Mouse (Mus musculus) spleen, postnatal 10 days (tissue): Measurements from ENCODE around the gene Zbtb44.
A peak's percentile ranks its signal among the peaks of the same experiment; 100 is the strongest.

Source experiments
- DNase-seq, 2 experiments: peaks; one replicate each; pipeline ENCODE4 v3.0.0; 2021 to 2022; ENCODE audit warnings: low spot score in 2 of 2

Zbtb44 gene

GRCm38 (mm10) chr9:31070706-31071105 is 40.3 kb downstream of the Zbtb44 start:
- no peak for DNase-seq

- DNase-seq: no peak
Measured at GRCm38 (mm10) chr9:31072256-31072655, 41.8 kb downstream of the Zbtb44 start.

- no peak for DNase-seq
Measured at GRCm38 (mm10) chr9:31073797-31074196, 43.4 kb downstream of the Zbtb44 start.

- no peak for DNase-seq
Measured at GRCm38 (mm10) chr9:31074836-31075235, 44.4 kb downstream of the Zbtb44 start.

- DNase-seq: no peak
Measured at GRCm38 (mm10) chr9:31080726-31081125, 50.3 kb downstream of the Zbtb44 start.

- DNase-seq: peak; percentile 57 to 83
Measured at GRCm38 (mm10) chr9:31082054-31082666, 51.7 kb downstream of the Zbtb44 start.

GRCm38 (mm10) chr9:31082771-31083170 is 52.3 kb downstream of the Zbtb44 start:
- no peak for DNase-seq

GRCm38 (mm10) chr9:31085556-31085955 is 55.1 kb downstream of the Zbtb44 start:
- DNase-seq: no peak

- peak; percentile 50 to 78 for DNase-seq
Measured at GRCm38 (mm10) chr9:31086085-31086753, 55.8 kb downstream of the Zbtb44 start.

- DNase-seq: no peak
Measured at GRCm38 (mm10) chr9:31086754-31087145, 56.3 kb downstream of the Zbtb44 start.

- no peak for DNase-seq
Measured at GRCm38 (mm10) chr9:31087466-31087865, 57.0 kb downstream of the Zbtb44 start.

- DNase-seq: no peak
Measured at GRCm38 (mm10) chr9:31088116-31088515, 57.7 kb downstream of the Zbtb44 start.

GRCm38 (mm10) chr9:31088883-31089282 is 58.4 kb downstream of the Zbtb44 start:
- DNase-seq: no peak

- no peak for DNase-seq
Measured at GRCm38 (mm10) chr9:31089541-31089940, 59.1 kb downstream of the Zbtb44 start.

- no peak for DNase-seq
Measured at GRCm38 (mm10) chr9:31090081-31091023, 59.9 kb downstream of the Zbtb44 start.

GRCm38 (mm10) chr9:31091162-31091581 is 60.7 kb downstream of the Zbtb44 start:
- DNase-seq: no peak

- DNase-seq: no peak
Measured at GRCm38 (mm10) chr9:31092111-31092832, 61.8 kb downstream of the Zbtb44 start.

GRCm38 (mm10) chr9:31092833-31093195 is 62.4 kb downstream of the Zbtb44 start:
- no peak for DNase-seq

- no peak for DNase-seq
Measured at GRCm38 (mm10) chr9:31097088-31098082, 66.9 kb downstream of the Zbtb44 start.

GRCm38 (mm10) chr9:31098118-31098517 is 67.7 kb downstream of the Zbtb44 start:
- no peak for DNase-seq

- DNase-seq: no peak
Measured at GRCm38 (mm10) chr9:31108464-31108863, 78.0 kb downstream of the Zbtb44 start.
